Mouse (Mus musculus): Measurements from ENCODE around the gene Clpsl2. TPM values are rescaled to one million over a fixed set of nuclear protein-coding genes. Genes with fewer than 3 reads are reported as not detected.

Clpsl2 gene
- polyA plus RNA-seq, 1 experiment from 2014 or later, result not detected

- Histone ChIP-seq H3K27me3 (ENCODE audit: control insufficient read depth, insufficient read depth, low read length) (peaks cover 16% of the 10 kb centered on the region), H3K27ac (replicated peaks in 1 of 2; ENCODE audit: control insufficient read depth in 1 of 2, insufficient read depth in 1 of 2, low read depth in 2 of 2, low read length in 2 of 2) (no peak overlapping the region), H3K4me2 (ENCODE audit: low read length) (peak overlapping the region; percentile 57), H3K9me3 (ENCODE audit: control insufficient read depth, low read length) (no peaks in the 10 kb centered on the region), H3K36me3 (ENCODE audit: control insufficient read depth, insufficient read depth, low read length) (no peaks in the 10 kb centered on the region), H3K9ac (ENCODE audit: low read length) (no peak overlapping the region), H3K4me3 (ENCODE audit: control insufficient read depth in 1 of 2, insufficient read depth in 1 of 2, low read depth in 1 of 2, low read length in 2 of 2) (peak overlapping the region in 1 of 2 experiments; percentile 20; a peak in 1 of 4 replicates), H3K4me1 (ENCODE audit: control insufficient read depth in 2 of 2, insufficient read depth in 2 of 2, low read length in 2 of 2) (peaks cover 0 to 7% of the 10 kb centered on the region in 2 experiments; a peak in 1 of 4 replicates)
- 39% methylated on average over 12 of the region's 12 CpGs for WGBS
- ATAC-seq (ENCODE audit: insufficient number of reproducible peaks, insufficient read depth, low FRiP score, low read depth), result no peak
Observed at GRCm38 (mm10) chr17:28527184-28528042, 21.8 kb upstream of the Clpsl2 start.

- ATAC-seq (ENCODE audit: insufficient number of reproducible peaks, insufficient read depth, low FRiP score, low read depth), result no peak
- Histone ChIP-seq H3K27ac (replicated peaks in 1 of 2; ENCODE audit: control insufficient read depth in 1 of 2, insufficient read depth in 1 of 2, low read depth in 2 of 2, low read length in 2 of 2) (no peak overlapping the region), H3K9me3 (ENCODE audit: control insufficient read depth, low read length) (no peaks in the 10 kb centered on the region), H3K9ac (ENCODE audit: low read length) (no peak overlapping the region), H3K4me1 (ENCODE audit: control insufficient read depth in 2 of 2, insufficient read depth in 2 of 2, low read length in 2 of 2) (peaks cover 0 to 7% of the 10 kb centered on the region in 2 experiments; a peak in 1 of 4 replicates), H3K27me3 (ENCODE audit: control insufficient read depth, insufficient read depth, low read length) (peaks cover 16% of the 10 kb centered on the region), H3K36me3 (ENCODE audit: control insufficient read depth, insufficient read depth, low read length) (no peaks in the 10 kb centered on the region), H3K4me3 (ENCODE audit: control insufficient read depth in 1 of 2, insufficient read depth in 1 of 2, low read depth in 1 of 2, low read length in 2 of 2) (peak overlapping the region in 1 of 2 experiments; percentile 20; a peak in 1 of 4 replicates), H3K4me2 (ENCODE audit: low read length) (peak overlapping the region; percentile 57)
- WGBS, result 4% methylated on average over 6 of the region's 6 CpGs
Observed at GRCm38 (mm10) chr17:28528043-28528351, 21.2 kb upstream of the Clpsl2 start.

- no peaks in the 10 kb centered on the region for H3K9me3 ChIP-seq (ENCODE audit: control insufficient read depth, low read length)
- H3K36me3 ChIP-seq (ENCODE audit: control insufficient read depth, insufficient read depth, low read length), result no peaks in the 10 kb centered on the region
- H3K4me2 ChIP-seq (ENCODE audit: low read length), result no peak overlapping the region
- no peak for ATAC-seq (ENCODE audit: insufficient number of reproducible peaks, insufficient read depth, low FRiP score, low read depth)
- H3K9ac ChIP-seq (ENCODE audit: low read length), result no peak overlapping the region
- peaks cover 16% of the 10 kb centered on the region for H3K27me3 ChIP-seq (ENCODE audit: control insufficient read depth, insufficient read depth, low read length)
- peaks cover 0 to 3% of the 10 kb centered on the region in 2 experiments; a peak in 1 of 4 replicates for H3K4me1 ChIP-seq (ENCODE audit: control insufficient read depth in 2 of 2, insufficient read depth in 2 of 2, low read length in 2 of 2)
- H3K4me3 ChIP-seq (ENCODE audit: control insufficient read depth in 1 of 2, insufficient read depth in 1 of 2, low read depth in 1 of 2, low read length in 2 of 2), result no peak overlapping the region
- WGBS, result 63% methylated on average over 4 of the region's 4 CpGs
- H3K27ac ChIP-seq (replicated peaks in 1 of 2; ENCODE audit: control insufficient read depth in 1 of 2, insufficient read depth in 1 of 2, low read depth in 2 of 2, low read length in 2 of 2), result no peak overlapping the region
Observed at GRCm38 (mm10) chr17:28529116-28529515, 20.1 kb upstream of the Clpsl2 start.

GRCm38 (mm10) chr17:28530506-28530905 is 18.7 kb upstream of the Clpsl2 start, which contains the start of gene Armc12:
Gene Armc12, plus strand, starts transcription at chr17:28530806.
- Histone ChIP-seq H3K9ac (ENCODE audit: low read length) (no peak within 1 kb of the TSS), H3K4me1 (ENCODE audit: control insufficient read depth in 2 of 2, insufficient read depth in 2 of 2, low read length in 2 of 2) (peaks cover 0 to 3% of the 10 kb centered on the region in 2 experiments; a peak in 1 of 4 replicates), H3K4me3 (ENCODE audit: control insufficient read depth in 1 of 2, insufficient read depth in 1 of 2, low read depth in 1 of 2, low read length in 2 of 2) (no peak within 1 kb of the TSS), H3K27ac (replicated peaks in 1 of 2; ENCODE audit: control insufficient read depth in 1 of 2, insufficient read depth in 1 of 2, low read depth in 2 of 2, low read length in 2 of 2) (no peak within 1 kb of the TSS), H3K36me3 (ENCODE audit: control insufficient read depth, insufficient read depth, low read length) (no peaks in the 10 kb centered on the region), H3K4me2 (ENCODE audit: low read length) (no peak within 1 kb of the TSS), H3K27me3 (ENCODE audit: control insufficient read depth, insufficient read depth, low read length) (peaks cover 16% of the 10 kb centered on the region), H3K9me3 (ENCODE audit: control insufficient read depth, low read length) (no peaks in the 10 kb centered on the region)
- 88% methylated on average over 6 of the region's 6 CpGs for WGBS
- no peak for ATAC-seq (ENCODE audit: insufficient number of reproducible peaks, insufficient read depth, low FRiP score, low read depth)

- ATAC-seq (ENCODE audit: insufficient number of reproducible peaks, insufficient read depth, low FRiP score, low read depth), result no peak
- Histone ChIP-seq H3K27me3 (ENCODE audit: control insufficient read depth, insufficient read depth, low read length) (peaks cover 16% of the 10 kb centered on the region), H3K9me3 (ENCODE audit: control insufficient read depth, low read length) (no peaks in the 10 kb centered on the region), H3K4me1 (ENCODE audit: control insufficient read depth in 2 of 2, insufficient read depth in 2 of 2, low read length in 2 of 2) (peaks cover 0 to 3% of the 10 kb centered on the region in 2 experiments; a peak in 1 of 4 replicates), H3K4me3 (ENCODE audit: control insufficient read depth in 1 of 2, insufficient read depth in 1 of 2, low read depth in 1 of 2, low read length in 2 of 2) (no peak overlapping the region), H3K36me3 (ENCODE audit: control insufficient read depth, insufficient read depth, low read length) (no peaks in the 10 kb centered on the region), H3K9ac (ENCODE audit: low read length) (no peak overlapping the region), H3K4me2 (ENCODE audit: low read length) (no peak overlapping the region), H3K27ac (replicated peaks in 1 of 2; ENCODE audit: control insufficient read depth in 1 of 2, insufficient read depth in 1 of 2, low read depth in 2 of 2, low read length in 2 of 2) (no peak overlapping the region)
- 17% methylated on average over 18 of the region's 18 CpGs for WGBS
Observed at GRCm38 (mm10) chr17:28531946-28532345, 17.3 kb upstream of the Clpsl2 start.

GRCm38 (mm10) chr17:28532557-28532956 is 16.7 kb upstream of the Clpsl2 start:
- no peak for ATAC-seq (ENCODE audit: insufficient number of reproducible peaks, insufficient read depth, low FRiP score, low read depth)
- Histone ChIP-seq H3K27me3 (ENCODE audit: control insufficient read depth, insufficient read depth, low read length) (peaks cover 16% of the 10 kb centered on the region), H3K9me3 (ENCODE audit: control insufficient read depth, low read length) (no peaks in the 10 kb centered on the region), H3K4me3 (ENCODE audit: control insufficient read depth in 1 of 2, insufficient read depth in 1 of 2, low read depth in 1 of 2, low read length in 2 of 2) (no peak overlapping the region), H3K4me2 (ENCODE audit: low read length) (no peak overlapping the region), H3K27ac (replicated peaks in 1 of 2; ENCODE audit: control insufficient read depth in 1 of 2, insufficient read depth in 1 of 2, low read depth in 2 of 2, low read length in 2 of 2) (no peak overlapping the region), H3K9ac (ENCODE audit: low read length) (no peak overlapping the region), H3K4me1 (ENCODE audit: control insufficient read depth in 2 of 2, insufficient read depth in 2 of 2, low read length in 2 of 2) (peaks cover 0 to 3% of the 10 kb centered on the region in 2 experiments; a peak in 1 of 4 replicates), H3K36me3 (ENCODE audit: control insufficient read depth, insufficient read depth, low read length) (no peaks in the 10 kb centered on the region)
- 79% methylated on average over 7 of the region's 7 CpGs for WGBS

GRCm38 (mm10) chr17:28533327-28533726 is 15.9 kb upstream of the Clpsl2 start:
- H3K27me3 ChIP-seq (ENCODE audit: control insufficient read depth, insufficient read depth, low read length), result peaks cover 16% of the 10 kb centered on the region
- WGBS, result 81% methylated on average over 13 of the region's 13 CpGs
- H3K27ac ChIP-seq (replicated peaks in 1 of 2; ENCODE audit: control insufficient read depth in 1 of 2, insufficient read depth in 1 of 2, low read depth in 2 of 2, low read length in 2 of 2), result no peak overlapping the region
- H3K36me3 ChIP-seq (ENCODE audit: control insufficient read depth, insufficient read depth, low read length), result no peaks in the 10 kb centered on the region
- 0 out of 2 replicates have a peak, but pooled peaks cover 1% of the 10 kb centered on the region for H3K9me3 ChIP-seq (ENCODE audit: control insufficient read depth, low read length)
- H3K4me2 ChIP-seq (ENCODE audit: low read length), result no peak overlapping the region
- no peak overlapping the region for H3K9ac ChIP-seq (ENCODE audit: low read length)
- no peak for ATAC-seq (ENCODE audit: insufficient number of reproducible peaks, insufficient read depth, low FRiP score, low read depth)
- no peaks in the 10 kb centered on the region for H3K4me1 ChIP-seq (ENCODE audit: control insufficient read depth in 2 of 2, insufficient read depth in 2 of 2, low read length in 2 of 2)
- no peak overlapping the region for H3K4me3 ChIP-seq (ENCODE audit: control insufficient read depth in 1 of 2, insufficient read depth in 1 of 2, low read depth in 1 of 2, low read length in 2 of 2)
